Mouse (Mus musculus) heart, postnatal 0 days (tissue): ENCODE measurements around the gene Rdh16. TPM values are rescaled to one million over a fixed set of nuclear protein-coding genes. Genes with fewer than 3 reads are reported as not detected.
"Not testable (repeated sequence)": the region's sequence is repeated elsewhere in the genome, so short reads cannot be mapped to it uniquely, and the experiment has no call there.

ENCODE experiments used
- ATAC-seq: fragments of 200-750 bp; cut with Nextera tagmentation; 2 replicates; pipeline ENCODE4 v1.8.0; 2017; ENCODE audit warnings: low read depth, moderate number of reproducible peaks, moderate library complexity; ENCODE audit not compliant: insufficient read depth
- DNase-seq: peaks from one replicate; pipeline ENCODE4 v3.0.0-alpha.2; 2016; ENCODE audit warnings: low spot score
- H3K27ac ChIP-seq: fragments of 300-500 bp; sonication (generic); 2 replicates; pipeline ENCODE4 v1.5.1; 2014; ENCODE audit warnings: low read depth, mild to moderate bottlenecking
- H3K27me3 ChIP-seq: fragments of 300-500 bp; sonication (generic); 2 replicates; pipeline ENCODE4 v1.6.1; 2014; ENCODE audit warnings: low read length, mixed read lengths; ENCODE audit not compliant: control insufficient read depth, insufficient read depth
- H3K36me3 ChIP-seq: fragments of 300-500 bp; sonication (generic); replicated peaks from 2 replicates; pipeline ENCODE4 v1.6.1; 2014; ENCODE audit warnings: low read length, mixed read lengths; ENCODE audit not compliant: control insufficient read depth, insufficient read depth
- H3K4me1 ChIP-seq: fragments of 300-500 bp; sonication (generic); 2 replicates; pipeline ENCODE4 v1.6.1; 2014; ENCODE audit warnings: antibody characterized with exemption; ENCODE audit not compliant: control insufficient read depth, insufficient read depth
- H3K4me2 ChIP-seq: fragments of 300-500 bp; sonication (generic); 2 replicates; pipeline ENCODE4 v1.6.1; 2014; ENCODE audit warnings: low read depth, mild to moderate bottlenecking, low read length, moderate library complexity
- H3K4me3 ChIP-seq: fragments of 300-500 bp; sonication (generic); 2 replicates; pipeline ENCODE4 v1.5.1; 2014; ENCODE audit warnings: low read depth, low read length
- H3K9ac ChIP-seq: fragments of 300-500 bp; sonication (generic); replicated peaks from 2 replicates; pipeline ENCODE4 v1.6.1; 2014; ENCODE audit warnings: low read depth, low read length, mixed read lengths
- H3K9me3 ChIP-seq: fragments of 300-500 bp; sonication (generic); replicated peaks from 2 replicates; pipeline ENCODE4 v1.6.1; 2016; ENCODE audit warnings: low read length; ENCODE audit not compliant: control insufficient read depth
- CTCF ChIP-seq: IDR thresholded peaks from 2 replicates; pipeline ENCODE4 v1.5.1; 2016; ENCODE audit warnings: antibody characterized with exemption, control low read depth, low read depth
- EP300 ChIP-seq: IDR thresholded peaks from 2 replicates; pipeline ENCODE4 v1.6.1; 2016; ENCODE audit warnings: antibody characterized with exemption, low read depth
- WGBS: fragments of 180-500 bp; shearing (Covaris S2); extraction: QIAGEN DNeasy Blood & Tissue Kit; methylation state at CpG from one replicate; pipeline ENCODE4 v1.1.7; 2014; 5-methylcytosine and 5-hydroxymethylcytosine counted together
- polyA plus RNA-seq: library from polyadenylated mRNA; unstranded; fragments of >200 nt; fragmentation: Nextera tagmentation; extraction: Ambion mirVana; gene quantifications from 2 replicates; pipeline ENCODE4 v1.2.1, GENCODE M21; 2015
- total RNA-seq: library from RNA; depleted of rRNA; stranded (reverse); fragments of >200 nt; gene quantifications from 2 replicates; pipeline ENCODE4 v1.2.3, GENCODE M21; 2014; ENCODE audit warnings: low replicate concordance

Rdh16 gene
- total and polyA plus RNA-seq, 2 experiments from 2014 or later, result not detected

- H3K9ac ChIP-seq, result no peak within 1 kb of the TSS
- no peaks in the 10 kb centered on the region for H3K36me3 ChIP-seq
- peaks cover 11% of the 10 kb centered on the region; the same call in 1 of the 2 replicates for H3K4me1 ChIP-seq
- ATAC-seq (no peak), DNase-seq (no peak)
- no peaks in the 10 kb centered on the region for H3K9me3 ChIP-seq
- 57% methylated on average over 9 of the region's 9 CpGs for WGBS
- H3K4me2 ChIP-seq, result no peak within 1 kb of the TSS
- TF ChIP-seq CTCF, result no peak
- no peak for TF ChIP-seq EP300
- H3K4me3 ChIP-seq, result no peak within 1 kb of the TSS
- no peaks in the 10 kb centered on the region for H3K27me3 ChIP-seq
- no peak within 1 kb of the TSS for H3K27ac ChIP-seq
Observed at GRCm38 (mm10) chr10:127759181-127760110, 41.5 kb upstream of the Rdh16 start, which contains the start of the genes Rdh1 and Rdh16f1. Gene Rdh1, plus strand, starts transcription at chr10:127759721. Gene Rdh16f1, plus strand, starts transcription at chr10:127759787.

GRCm38 (mm10) chr10:127762926-127763325, 38.0 kb upstream of the Rdh16 start:
- H3K9me3 ChIP-seq, H3K9ac ChIP-seq, H3K4me2 ChIP-seq, H3K27me3 ChIP-seq, H3K36me3 ChIP-seq, H3K27ac ChIP-seq, H3K4me1 ChIP-seq, ATAC-seq, H3K4me3 ChIP-seq, DNase-seq: not testable (repeated sequence)
- WGBS, result 77% methylated on average over 10 of the region's 10 CpGs

- ATAC-seq (no peak), DNase-seq (no peak)
- Histone ChIP-seq H3K27me3 (no peaks in the 10 kb centered on the region), H3K4me2 (no peak overlapping the region), H3K36me3 (no peaks in the 10 kb centered on the region), H3K9me3 (no peaks in the 10 kb centered on the region), H3K9ac (no peak overlapping the region), H3K27ac (no peak overlapping the region), H3K4me3 (no peak overlapping the region), H3K4me1 (no peaks in the 10 kb centered on the region)
- TF ChIP-seq CTCF, result no peak
- TF ChIP-seq EP300, result no peak
- 66% methylated on average over 12 of the region's 12 CpGs for WGBS
Observed at GRCm38 (mm10) chr10:127763914-127764680, 36.9 kb upstream of the Rdh16 start.

GRCm38 (mm10) chr10:127766564-127766963, 34.4 kb upstream of the Rdh16 start:
- 50% methylated on average over 1 of the region's 1 CpGs for WGBS
- Histone ChIP-seq H3K4me1 (no peaks in the 10 kb centered on the region), H3K4me2 (no peak overlapping the region), H3K27me3 (no peaks in the 10 kb centered on the region), H3K4me3 (no peak overlapping the region), H3K36me3 (no peaks in the 10 kb centered on the region), H3K9ac (no peak overlapping the region), H3K27ac (no peak overlapping the region), H3K9me3 (no peaks in the 10 kb centered on the region)
- DNase-seq, result no peak
- no peak for ATAC-seq
- TF ChIP-seq EP300 (no peak), CTCF (no peak)

- no peak for ATAC-seq
Observed at GRCm38 (mm10) chr10:127776011-127776410, 24.9 kb upstream of the Rdh16 start, which contains the start of gene Rdh9. Gene Rdh9, plus strand, starts transcription at chr10:127776386.

GRCm38 (mm10) chr10:127782321-127782720, 18.6 kb upstream of the Rdh16 start:
- not testable (repeated sequence) for H3K9ac ChIP-seq, H3K4me1 ChIP-seq, ATAC-seq, H3K4me3 ChIP-seq, H3K9me3 ChIP-seq, H3K27me3 ChIP-seq, DNase-seq, H3K36me3 ChIP-seq, H3K4me2 ChIP-seq, H3K27ac ChIP-seq
- 88% methylated on average over 17 of the region's 17 CpGs for WGBS

More at GRCm38 (mm10) chr10:127776011-127776410, 24.9 kb upstream of the Rdh16 start, which contains the start of gene Rdh9:
- Histone ChIP-seq H3K4me3 (no peak within 1 kb of the TSS), H3K27me3 (no peaks in the 10 kb centered on the region), H3K9ac (no peak within 1 kb of the TSS), H3K27ac (no peak within 1 kb of the TSS), H3K9me3 (no peaks in the 10 kb centered on the region), H3K36me3 (no peaks in the 10 kb centered on the region), H3K4me1 (no peaks in the 10 kb centered on the region), H3K4me2 (no peak within 1 kb of the TSS)
- TF ChIP-seq CTCF (no peak), EP300 (no peak)
- 71% methylated on average over 2 of the region's 2 CpGs for WGBS
- DNase-seq, result no peak

GRCm38 (mm10) chr10:127785411-127785810, 15.5 kb upstream of the Rdh16 start:
- H3K27me3 ChIP-seq, H3K9ac ChIP-seq, ATAC-seq, H3K27ac ChIP-seq, H3K4me3 ChIP-seq, H3K9me3 ChIP-seq, H3K4me2 ChIP-seq, H3K36me3 ChIP-seq, DNase-seq, H3K4me1 ChIP-seq: not testable (repeated sequence)
- 80% methylated on average over 1 of the region's 1 CpGs for WGBS
